9 mouse cellular contexts compared by ENCODE assay signal in the genomic region with DNA sequence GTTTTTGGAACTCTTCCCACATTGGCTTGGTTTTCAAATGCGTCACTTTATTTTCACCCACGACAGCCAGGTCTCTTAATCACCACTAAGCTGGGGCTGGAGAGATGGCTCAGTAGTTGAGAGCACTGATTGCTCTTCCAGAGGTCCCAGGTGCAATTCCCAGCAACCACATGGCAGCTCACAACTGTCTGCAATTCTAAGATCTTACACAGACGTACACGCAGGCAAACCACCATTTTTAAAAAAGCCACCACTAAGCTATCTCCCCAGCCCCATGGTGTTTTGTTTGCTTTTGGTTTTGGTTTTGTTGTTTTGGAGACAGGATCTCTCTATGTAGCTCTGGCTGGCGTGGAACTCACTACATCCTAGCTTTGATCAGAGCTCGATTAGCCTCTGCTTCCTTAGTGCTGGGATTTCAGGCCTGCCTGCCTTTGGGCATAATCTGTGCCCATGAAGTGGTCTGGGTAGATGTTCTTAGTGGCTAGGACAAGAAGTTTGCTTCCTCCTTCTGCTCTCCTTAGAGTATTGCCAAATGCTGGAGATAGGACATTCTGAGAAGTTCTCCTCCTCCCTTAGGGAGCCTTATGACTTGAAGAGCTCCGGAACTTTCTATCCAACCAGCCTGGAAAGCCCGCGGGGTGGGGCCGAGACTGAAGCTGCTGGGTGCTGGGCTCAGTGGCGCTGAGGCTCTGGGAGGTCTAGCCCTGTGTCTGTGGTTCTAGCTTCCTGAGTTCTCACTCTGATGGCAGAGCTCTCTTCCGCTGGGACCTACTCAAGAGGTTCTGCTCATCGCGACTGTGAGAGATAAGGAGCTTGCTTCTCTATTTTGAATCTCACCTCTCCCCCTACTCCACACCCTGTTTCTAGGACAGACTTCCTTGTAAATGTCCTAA. TPM values are rescaled to one million over a fixed set of nuclear protein-coding genes. Genes with fewer than 3 reads are reported as not detected.
DNase-seq lines count a peak whose midpoint lies in the region; ATAC-seq and TF ChIP-seq lines count a peak whose summit lies in the region.
"Had no signal": no experiment of that assay in that cellular context is flagged by ENCODE, and none has a peak within 500 bp of the region (broad histone marks: within the 10 kb centered on the region; RNA-seq: fewer than 3 reads in every experiment).

No protein-coding gene starts in this region.

- peak; percentile 52; the same call in 1 of the 2 replicates for ATAC-seq in heart, embryonic 16.5 days (replicated peaks; ENCODE audit: extremely low read depth, insufficient read depth, low FRiP score)
- ATAC-seq in midbrain, embryonic 16.5 days, result no peak

- peak overlapping the region; percentile 31 for H3K27ac ChIP-seq in heart, adult 2 months
- no peak overlapping the region for H3K27ac ChIP-seq in heart, embryonic 16.5 days (ENCODE audit: low read length)
- H3K27ac ChIP-seq in midbrain, embryonic 16.5 days (ENCODE audit: low read length), result no peak overlapping the region
- no peak overlapping the region for H3K27ac ChIP-seq in cerebellum, adult 2 months (ENCODE audit: insufficient read depth, low read length)

- 61% methylated on average over 14 of the region's 14 CpGs for WGBS in heart, adult 2 months
- WGBS in heart, embryonic 16.5 days, result 69% methylated on average over 14 of the region's 14 CpGs
- WGBS in midbrain, embryonic 16.5 days, result 87% methylated on average over 14 of the region's 14 CpGs
- 80% methylated on average over 14 of the region's 14 CpGs for WGBS in cerebellum, adult 2 months

- H3K36me3 ChIP-seq in heart, adult 2 months (ENCODE audit: control insufficient read depth, insufficient read depth, low read length), result no peaks in the 10 kb centered on the region
- H3K36me3 ChIP-seq in heart, embryonic 16.5 days (ENCODE audit: control insufficient read depth, insufficient read depth), result no peaks in the 10 kb centered on the region
- H3K36me3 ChIP-seq in midbrain, embryonic 16.5 days (ENCODE audit: control insufficient read depth, insufficient read depth, low read length), result no peaks in the 10 kb centered on the region
- H3K36me3 ChIP-seq: G1E had no signal

- DNase-seq in heart, adult 2 months, result peak; percentile 50 to 65
- no peak for DNase-seq in heart, postnatal 10 days
- DNase-seq in lung, postnatal 4 days, result peak; percentile 35 to 45
- DNase-seq in thymus, postnatal 10 days (ENCODE audit: low spot score in 2 of 2), result peak; percentile 54 to 64
- DNase-seq in layer of hippocampus, adult 11-12 months (ENCODE audit: low spot score), result no peak
- no peak for DNase-seq in cerebellum, adult 2 months

- peaks cover 5% of the 10 kb centered on the region for H3K4me1 ChIP-seq in heart, adult 2 months (ENCODE audit: control insufficient read depth, insufficient read depth, low read length)
- 0 out of 2 replicates have a peak, but pooled peaks cover 3% of the 10 kb centered on the region for H3K4me1 ChIP-seq in heart, embryonic 16.5 days (ENCODE audit: control insufficient read depth, insufficient read depth, low read length)
- no peaks in the 10 kb centered on the region for H3K4me1 ChIP-seq in midbrain, embryonic 16.5 days (ENCODE audit: control insufficient read depth, insufficient read depth, low read length)
- no peaks in the 10 kb centered on the region for H3K4me1 ChIP-seq in cerebellum, adult 2 months (ENCODE audit: control insufficient read depth, insufficient read depth, low read length)

- H3K9ac ChIP-seq in heart, adult 2 months (ENCODE audit: low read depth, low read length), result no peak overlapping the region
- no peak overlapping the region for H3K9ac ChIP-seq in heart, embryonic 16.5 days (ENCODE audit: low read length)
- no peak overlapping the region for H3K9ac ChIP-seq in midbrain, embryonic 16.5 days (ENCODE audit: low read depth, low read length)

- H3K79me2 ChIP-seq in heart, adult 2 months (replicated peaks; ENCODE audit: control insufficient read depth, insufficient read depth, low read length), result no peaks in the 10 kb centered on the region

- no peaks in the 10 kb centered on the region for H3K27me3 ChIP-seq in heart, adult 2 months (ENCODE audit: control insufficient read depth, insufficient read depth, low read length)
- no peaks in the 10 kb centered on the region for H3K27me3 ChIP-seq in heart, embryonic 16.5 days (ENCODE audit: control insufficient read depth, insufficient read depth, low read length)
- H3K27me3 ChIP-seq in midbrain, embryonic 16.5 days (ENCODE audit: control insufficient read depth, insufficient read depth, low read depth, low read length), result no peaks in the 10 kb centered on the region
- no peaks in the 10 kb centered on the region for H3K27me3 ChIP-seq in cerebellum, adult 2 months (ENCODE audit: control insufficient read depth, insufficient read depth, low read length)

- no peak for TF ChIP-seq EP300 in heart, adult 2 months (IDR thresholded peaks at IDR 0.05; ENCODE audit: insufficient read depth, low read depth, low read length)

- H3K9me3 ChIP-seq in heart, embryonic 16.5 days (replicated peaks; ENCODE audit: control insufficient read depth, low read length), result no peaks in the 10 kb centered on the region
- no peaks in the 10 kb centered on the region for H3K9me3 ChIP-seq in midbrain, embryonic 16.5 days (replicated peaks; ENCODE audit: control insufficient read depth, low read length, poor library complexity, severe bottlenecking)
- H3K9me3 ChIP-seq: G1E had no signal

- intact Hi-C loops in heart, adult 2 months (cut with DNase I), result no loop called here
- intact Hi-C loops in heart, postnatal 10 days (cut with DNase I), result no loop called here

- TF ChIP-seq CTCF in heart, adult 2 months (IDR thresholded peaks at IDR 0.05), result no peak
- no peak for TF ChIP-seq CTCF in cerebellum, adult 2 months (IDR thresholded peaks at IDR 0.05; ENCODE audit: borderline replicate concordance, insufficient read depth, low read depth, low read length)

- H3K4me2 ChIP-seq in heart, embryonic 16.5 days (ENCODE audit: low read depth, low read length), result no peak overlapping the region
- H3K4me2 ChIP-seq in midbrain, embryonic 16.5 days (ENCODE audit: low read length), result no peak overlapping the region

- no peak overlapping the region for H3K4me3 ChIP-seq in heart, adult 2 months
- no peak overlapping the region for H3K4me3 ChIP-seq in heart, embryonic 16.5 days (ENCODE audit: low read length)
- H3K4me3 ChIP-seq in midbrain, embryonic 16.5 days (ENCODE audit: low read depth, low read length), result no peak overlapping the region
- no peak overlapping the region for H3K4me3 ChIP-seq in cerebellum, adult 2 months (replicated peaks; ENCODE audit: insufficient read depth, low read depth, low read length)

- TF ChIP-seq POLR2A in heart, adult 2 months (IDR thresholded peaks at IDR 0.05; ENCODE audit: insufficient read depth, low read depth, low read length), result no peak
- no peak for TF ChIP-seq POLR2A in cerebellum, adult 2 months (IDR thresholded peaks at IDR 0.05; ENCODE audit: borderline replicate concordance, insufficient read depth, low read length)

RNA-seq across cellular contexts. Expression of gene Phf20, which starts 6.0 kb away (rescaled TPM):
- total RNA-seq in heart, adult 2 months (2021), result 10 to 100 TPM; 15.6 to 20.0 TPM
- polyA plus RNA-seq in heart, adult 2 months (2012; rRNA removed), result 7.1 and 8.9 TPM in 2 replicates
- total RNA-seq in heart, postnatal 10 days (2021), result 10 to 100 TPM; 20.6 to 27.5 TPM
- polyA plus RNA-seq in heart, embryonic 16.5 days (2015; fragmentation: Nextera tagmentation; extraction: Ambion mirVana), result 43.0 and 46.5 TPM in 2 replicates
- polyA plus RNA-seq in midbrain, embryonic 16.5 days (2015; fragmentation: Nextera tagmentation; extraction: Ambion mirVana), result 132 and 136 TPM in 2 replicates
- 44.6 and 48.3 TPM in 2 replicates for polyA plus RNA-seq in cerebellum, adult 2 months (2012; rRNA removed)

RNA-seq across cellular contexts. Expression of gene Rbm39, which starts 10.2 kb away (rescaled TPM):
- total RNA-seq in heart, adult 2 months (2021), result 100 to 1,000 TPM; 124 to 143 TPM
- 25.8 and 45.2 TPM in 2 replicates for polyA plus RNA-seq in heart, adult 2 months (2012; rRNA removed)
- 100 to 1,000 TPM; 209 to 230 TPM for total RNA-seq in heart, postnatal 10 days (2021)
- 355 and 375 TPM in 2 replicates for polyA plus RNA-seq in heart, embryonic 16.5 days (2015; fragmentation: Nextera tagmentation; extraction: Ambion mirVana)
- polyA plus RNA-seq in midbrain, embryonic 16.5 days (2015; fragmentation: Nextera tagmentation; extraction: Ambion mirVana), result 406 and 441 TPM in 2 replicates
- polyA plus RNA-seq in cerebellum, adult 2 months (2012; rRNA removed), result 144 and 145 TPM in 2 replicates

RNA-seq across cellular contexts. Expression of gene Nfs1, which starts 46.3 kb away (rescaled TPM):
- total RNA-seq in heart, adult 2 months (2021), result 10 to 100 TPM; 81.4 to 96.6 TPM
- polyA plus RNA-seq in heart, adult 2 months (2012; rRNA removed), result 83.7 and 116 TPM in 2 replicates
- total RNA-seq in heart, postnatal 10 days (2021), result 10 to 100 TPM; 59.7 to 60.7 TPM
- polyA plus RNA-seq in heart, embryonic 16.5 days (2015; fragmentation: Nextera tagmentation; extraction: Ambion mirVana), result 70.3 and 75.0 TPM in 2 replicates
- polyA plus RNA-seq in midbrain, embryonic 16.5 days (2015; fragmentation: Nextera tagmentation; extraction: Ambion mirVana), result 35.3 and 37.6 TPM in 2 replicates
- 67.5 and 71.7 TPM in 2 replicates for polyA plus RNA-seq in cerebellum, adult 2 months (2012; rRNA removed)

RNA-seq across cellular contexts. Expression of gene Romo1, which starts 46.4 kb away (rescaled TPM):
- 100 to 1,000 TPM; 321 to 367 TPM for total RNA-seq in heart, adult 2 months (2021)
- 244 and 304 TPM in 2 replicates for polyA plus RNA-seq in heart, adult 2 months (2012; rRNA removed)
- total RNA-seq in heart, postnatal 10 days (2021), result 100 to 1,000 TPM; 316 to 323 TPM
- 338 and 361 TPM in 2 replicates for polyA plus RNA-seq in heart, embryonic 16.5 days (2015; fragmentation: Nextera tagmentation; extraction: Ambion mirVana)
- 381 and 383 TPM in 2 replicates for polyA plus RNA-seq in midbrain, embryonic 16.5 days (2015; fragmentation: Nextera tagmentation; extraction: Ambion mirVana)
- polyA plus RNA-seq in cerebellum, adult 2 months (2012; rRNA removed), result 245 and 250 TPM in 2 replicates

Comparison
In these comparisons a context has a peak if more than half of its experiments do, and no peak if none do; other contexts are left out.
1. DNase-seq: peak in heart, adult 2 months (2 of 2), lung, postnatal 4 days (2 of 2) and thymus, postnatal 10 days (2 of 2); none in heart, postnatal 10 days (0 of 2), layer of hippocampus, adult 11-12 months (single experiment) and cerebellum, adult 2 months (0 of 2).